Mouse (Mus musculus) CD8-positive naive resting alpha-beta T cell, adult 57 days (primary cell): ENCODE measurements around the gene Polr1e. TPM values are rescaled to one million over a fixed set of nuclear protein-coding genes. Genes with fewer than 3 reads are reported as not detected.

ENCODE experiments used
- total RNA-seq: library from RNA; stranded (reverse); gene quantifications from one replicate; pipeline ENCODE4 v1.2.4, GENCODE M21; 2023

The Polr1e gene
- total RNA-seq, result 28.4 TPM

DNA sequence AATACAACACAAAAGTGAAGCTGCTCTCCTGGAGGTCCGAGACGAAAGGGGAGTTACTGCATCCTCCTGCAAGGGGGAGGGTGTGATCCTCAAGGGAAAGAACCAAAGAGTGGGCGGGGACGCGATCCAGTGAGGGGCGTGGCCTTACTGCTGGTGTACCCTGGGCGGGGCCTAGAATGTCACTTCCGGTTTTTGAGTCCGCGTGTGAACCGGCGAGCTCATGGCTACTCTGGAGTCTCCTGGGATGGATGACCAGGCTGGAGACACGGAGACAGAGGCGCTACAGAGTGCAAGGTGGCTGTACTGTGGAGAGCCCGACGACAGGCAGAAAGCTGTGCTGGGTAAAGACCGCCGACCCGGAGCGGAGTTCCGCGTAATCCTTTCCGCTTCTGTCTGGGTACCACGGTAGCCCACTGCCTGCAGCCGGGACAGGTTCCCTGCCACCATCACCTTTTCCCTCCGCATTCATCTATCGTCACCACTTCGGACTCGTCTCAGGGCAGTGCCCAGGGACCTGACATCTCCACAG lies at the start of gene Polr1e:
Gene Polr1e (plus strand): TSS at position 132 of the 529 bp plus-strand sequence.

DNA sequence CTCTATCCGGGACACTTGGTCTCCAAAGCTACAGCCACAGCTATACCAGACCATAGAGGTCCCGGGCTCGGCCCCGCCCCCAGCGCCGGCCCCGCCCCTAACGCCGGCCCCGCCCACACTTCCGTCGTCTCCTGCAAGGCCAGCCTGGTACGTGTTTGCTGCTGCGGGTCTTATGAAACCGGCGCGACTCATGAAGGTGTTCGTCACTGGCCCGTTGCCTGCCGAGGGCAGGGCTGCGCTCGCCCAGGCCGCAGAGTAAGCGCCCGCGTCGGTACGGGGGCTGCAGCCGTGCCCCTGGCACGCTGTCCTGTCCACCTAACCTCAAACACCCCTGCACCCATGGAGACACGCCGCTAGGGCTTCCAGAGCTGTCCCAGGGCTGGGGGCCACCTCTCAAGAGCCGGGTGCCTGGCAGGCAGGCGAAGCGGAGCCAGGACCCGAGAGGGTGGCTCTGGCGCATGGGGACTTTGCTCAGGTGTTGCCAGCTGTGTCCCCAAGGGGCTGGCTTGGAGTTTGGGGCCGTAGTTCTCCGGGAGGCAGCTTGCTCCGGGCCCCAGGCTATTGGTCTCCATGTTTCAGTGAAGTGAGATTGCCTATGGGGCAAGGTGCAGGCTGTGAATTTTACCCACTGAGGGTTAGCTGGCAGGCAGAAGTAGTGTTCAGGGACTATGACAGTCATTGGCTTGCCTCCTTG lies 37.0 kb upstream of the Polr1e start, which contains the start of gene Grhpr:
Gene Grhpr (plus strand): TSS at position 116 of the 694 bp plus-strand sequence.

DNA sequence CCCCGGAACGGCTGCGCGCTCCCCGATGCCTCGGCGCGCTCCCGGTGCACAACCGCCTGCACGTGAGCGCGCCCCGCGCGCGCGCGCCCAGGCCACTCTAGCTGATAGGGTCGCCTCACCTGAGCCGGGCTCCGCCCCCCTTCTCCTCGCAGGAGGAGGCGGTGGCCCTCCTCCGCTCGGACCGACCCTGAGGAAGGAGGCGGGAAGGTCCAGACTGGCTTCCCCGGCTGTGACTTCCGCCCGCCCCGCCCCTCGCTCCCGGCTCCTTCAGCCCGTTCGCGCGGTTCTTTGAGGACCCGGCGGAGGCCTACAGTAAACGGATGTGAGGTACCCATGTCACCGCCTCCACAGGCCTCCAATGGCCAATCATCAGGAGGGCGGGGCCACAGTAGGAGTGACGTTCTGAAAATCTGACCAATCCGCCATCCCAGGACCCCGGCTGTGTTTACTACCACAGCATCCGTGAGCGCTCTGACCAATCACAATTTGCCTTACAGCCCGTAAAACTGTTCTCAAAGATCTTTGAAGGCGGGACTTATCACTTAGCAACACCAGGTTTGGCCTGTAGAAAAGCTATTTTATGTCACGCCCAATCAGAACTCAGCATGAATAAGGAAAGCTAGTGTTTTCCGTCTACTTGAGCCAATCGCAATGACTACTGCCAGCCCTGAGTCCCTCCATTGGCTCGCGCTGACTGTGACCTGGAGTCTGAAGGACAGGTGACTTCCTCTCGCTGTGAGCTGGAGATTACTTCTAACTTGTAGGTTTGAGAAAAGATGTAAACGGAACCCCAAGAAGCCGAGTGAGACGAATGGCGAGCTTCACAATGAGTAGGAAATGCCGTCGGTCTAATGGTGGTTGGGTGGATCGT lies 6.0 kb upstream of the Polr1e start, which contains the start of gene Zbtb5:
Gene Zbtb5 (minus strand): TSS at position 308 of the 871 bp plus-strand sequence.

DNA sequence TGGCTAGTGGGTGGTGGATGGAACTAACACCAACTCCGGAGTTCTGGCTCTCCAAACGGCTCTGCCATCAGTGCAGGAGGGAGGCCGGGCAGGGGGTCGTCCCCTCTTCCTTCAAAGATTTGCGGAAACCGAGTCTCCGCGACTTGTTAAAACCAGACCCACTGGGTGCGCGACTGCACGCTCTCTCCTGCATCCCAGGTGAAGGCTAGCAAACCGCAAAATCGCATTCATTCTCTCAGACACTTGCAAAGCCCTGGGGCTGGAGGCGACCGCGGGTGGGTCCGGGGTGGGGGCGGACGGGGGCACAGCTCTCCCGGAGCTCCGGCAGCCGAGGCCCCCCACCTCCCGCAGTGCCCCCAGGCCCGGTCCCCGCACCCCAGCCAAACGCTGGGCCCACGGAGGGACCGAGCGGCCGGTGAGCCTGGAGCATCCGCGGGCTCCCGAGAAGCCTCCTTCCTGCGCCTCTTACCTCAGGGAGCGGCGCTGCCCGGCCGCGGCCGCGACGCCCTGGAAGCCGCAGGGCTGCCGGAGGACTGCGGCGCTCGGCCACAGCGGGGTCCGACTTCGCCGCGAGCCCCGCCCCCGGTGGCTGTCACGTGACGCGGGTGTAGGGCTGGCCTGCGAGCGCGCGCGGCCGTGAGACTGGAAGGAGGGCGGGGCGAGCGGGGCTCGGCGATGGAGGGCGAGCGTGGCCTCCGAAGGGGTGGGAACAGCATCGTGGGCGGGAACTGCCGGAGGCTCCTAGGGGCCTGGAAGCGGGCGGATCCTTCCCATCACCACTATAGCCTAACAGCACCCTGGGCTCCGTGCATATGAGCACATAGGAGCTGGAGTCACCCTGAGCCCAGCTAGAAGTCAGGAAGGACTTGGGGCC lies 65.9 kb downstream of the Polr1e start, which contains the start of gene Fbxo10:
Gene Fbxo10 (minus strand): TSS at position 584 of the 874 bp plus-strand sequence.

Other genes starting within 250 kb of the Polr1e start
- gene Grhpr, start 37.2 kb upstream of the Polr1e start, total RNA-seq, result 10.6 TPM
- 11.3 TPM for gene Zbtb5, start 6.2 kb upstream of the Polr1e start, total RNA-seq
- 3.9 TPM for gene Fbxo10, start 66.0 kb downstream of the Polr1e start, total RNA-seq
- 53.8 TPM for gene Tomm5, start 89.5 kb downstream of the Polr1e start, total RNA-seq
- not detected for gene Frmpd1, start 166.3 kb downstream of the Polr1e start, total RNA-seq